Mouse (Mus musculus): ENCODE results near the gene Hist3h2ba.

DNA sequence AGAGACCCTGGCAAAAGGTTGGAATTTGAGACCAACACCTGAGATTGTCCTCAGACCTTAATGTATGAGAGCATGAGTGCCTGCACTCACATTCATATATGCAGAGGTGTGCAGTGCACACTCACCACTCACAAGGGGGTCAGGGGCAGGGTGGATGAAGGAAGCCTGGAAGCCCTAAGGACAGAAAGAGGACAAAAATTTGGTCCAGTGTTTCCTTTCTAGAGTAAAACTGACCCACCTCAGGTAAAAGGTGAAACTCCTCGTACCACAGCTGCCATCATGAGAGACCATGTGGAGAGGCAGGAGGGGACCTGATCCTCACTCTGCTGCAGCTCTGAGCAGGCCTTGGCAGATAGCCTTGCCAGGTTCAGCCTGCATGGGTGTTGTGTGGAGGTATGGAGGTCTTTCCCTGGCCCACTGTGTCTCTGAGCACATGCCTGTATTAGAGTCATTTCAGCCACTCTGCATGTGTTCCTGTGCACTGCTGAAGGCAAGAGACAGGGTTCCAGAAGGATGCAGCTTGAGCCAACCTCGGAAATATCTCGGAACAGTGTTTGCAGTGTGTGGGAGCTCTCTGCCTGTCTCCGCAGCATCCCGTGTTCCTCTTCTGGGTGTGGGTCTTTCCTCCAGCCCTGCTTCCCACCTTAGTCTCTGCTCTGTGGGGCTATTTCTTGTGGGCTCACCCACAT is 8.7 kb downstream of the Hist3h2ba start:
- no peak for TF ChIP-seq POLR2A (IDR thresholded peaks at IDR 0.05; ENCODE audit: low read depth, low read length)
- no peak for TF ChIP-seq CTCF (conservative IDR thresholded peaks at IDR 0.05 in 1 of 2, IDR thresholded peaks at IDR 0.05 in 1 of 2; ENCODE audit: low read depth in 2 of 2, low read length in 2 of 2)
- TF ChIP-seq HCFC1 (IDR thresholded peaks at IDR 0.05; ENCODE audit: low read depth, low read length), result no peak
- TF ChIP-seq MAX (IDR thresholded peaks at IDR 0.05; ENCODE audit: low read length), result no peak
- no peak for TF ChIP-seq EP300 (IDR thresholded peaks at IDR 0.05; ENCODE audit: low read length)
- no peak for TF ChIP-seq MXI1 (IDR thresholded peaks at IDR 0.05; ENCODE audit: low read depth, low read length)
- TF ChIP-seq UBTF (IDR thresholded peaks at IDR 0.05; ENCODE audit: low read depth, low read length), result no peak
- no peak for TF ChIP-seq USF1 (IDR thresholded peaks at IDR 0.05; ENCODE audit: low read depth, low read length)
- TF ChIP-seq POLR2AphosphoS2 (IDR thresholded peaks at IDR 0.05; ENCODE audit: low read depth, low read length), result no peak
- TF ChIP-seq CHD1 (IDR thresholded peaks at IDR 0.05; ENCODE audit: low read depth, low read length), result no peak
- no peak for TF ChIP-seq TCF12 (IDR thresholded peaks at IDR 0.05; ENCODE audit: low read depth, low read length)
- TF ChIP-seq TBP (conservative IDR thresholded peaks at IDR 0.05; ENCODE audit: low read depth, low read length), result no peak

Measured in CH12.LX (cell line).